Mouse (Mus musculus): ENCODE measurements at regions not wholly inside any gene's neighbourhood (a gene's known extent, or its start where the extent isn't known, plus 50 kb on each side); places are given as distances from the start of the nearest gene placed in this dataset.

GRCm38 (mm10) chr14:24748497-24748862 is 261.6 kb downstream of the Rps24 start:
- H3K4me3 ChIP-seq (ENCODE audit: control insufficient read depth in 1 of 2, insufficient read depth in 1 of 2, low read depth in 2 of 2, low read length in 2 of 2): no peak overlapping the region
- H3K36me3 ChIP-seq (ENCODE audit: control insufficient read depth in 1 of 2, insufficient read depth in 2 of 2, low read length in 2 of 2): no peaks in the 10 kb centered on the region
- TF ChIP-seq ELF1 (IDR thresholded peaks at IDR 0.05; ENCODE audit: low read depth, low read length) (no peak), BHLHE40 (IDR thresholded peaks at IDR 0.05; ENCODE audit: borderline replicate concordance, low read depth, low read length) (no peak), MYB (IDR thresholded peaks at IDR 0.05; ENCODE audit: low read depth, low read length) (no peak), MYC (IDR thresholded peaks at IDR 0.05; ENCODE audit: low read depth, low read length) (no peak), CHD1 (IDR thresholded peaks at IDR 0.05; ENCODE audit: low read depth, low read length) (no peak), HCFC1 (IDR thresholded peaks at IDR 0.05; ENCODE audit: low read depth, low read length) (no peak), CHD2 (IDR thresholded peaks at IDR 0.05; ENCODE audit: low read length) (no peak), EP300 (IDR thresholded peaks at IDR 0.05; ENCODE audit: low read depth in 1 of 2, low read length in 2 of 2) (no peak), ETS1 (IDR thresholded peaks at IDR 0.05; ENCODE audit: low read depth, low read length) (no peak), ZC3H11A (IDR thresholded peaks at IDR 0.05; ENCODE audit: low read depth, low read length) (no peak), SIN3A (IDR thresholded peaks at IDR 0.05; ENCODE audit: low read length) (no peak), TBP (IDR thresholded peaks at IDR 0.05; ENCODE audit: low read depth, low read length) (no peak), MXI1 (IDR thresholded peaks at IDR 0.05; ENCODE audit: low read depth, low read length) (no peak), POLR2AphosphoS2 (IDR thresholded peaks at IDR 0.05; ENCODE audit: low read length) (no peak), MAX (IDR thresholded peaks at IDR 0.05; ENCODE audit: low read length) (no peak), NELFE (IDR thresholded peaks at IDR 0.05; ENCODE audit: low read depth, low read length) (no peak), USF2 (IDR thresholded peaks at IDR 0.05; ENCODE audit: borderline replicate concordance in 1 of 2, insufficient read depth in 1 of 2, low read depth in 1 of 2, low read length in 2 of 2) (no peak)
- DNase-seq (ENCODE audit: low read depth, low spot score): no peak
- H3K79me2 ChIP-seq (ENCODE audit: control insufficient read depth, insufficient read depth, low read length, poor library complexity): no peaks in the 10 kb centered on the region
- no peak overlapping the region for H3K27ac ChIP-seq (ENCODE audit: control insufficient read depth, low read depth, low read length)
- H3K9ac ChIP-seq (ENCODE audit: control insufficient read depth, low read depth, low read length, poor library complexity, severe bottlenecking): no peak overlapping the region
- no peaks in the 10 kb centered on the region for H3K9me3 ChIP-seq (replicated peaks; ENCODE audit: insufficient read depth, low read length)
- no peaks in the 10 kb centered on the region for H3K4me1 ChIP-seq (ENCODE audit: control insufficient read depth in 1 of 2, insufficient read depth in 2 of 2, low read length in 2 of 2)
- H3K27me3 ChIP-seq (ENCODE audit: control insufficient read depth in 1 of 2, insufficient read depth in 2 of 2, low read length in 2 of 2): no peaks in the 10 kb centered on the region

GRCm38 (mm10) chr14:24749313-24749712 is 262.4 kb downstream of the Rps24 start:
- Histone ChIP-seq H3K9me3 (replicated peaks; ENCODE audit: insufficient read depth, low read length) (no peaks in the 10 kb centered on the region), H3K4me3 (ENCODE audit: control insufficient read depth in 1 of 2, insufficient read depth in 1 of 2, low read depth in 2 of 2, low read length in 2 of 2) (no peak overlapping the region), H3K9ac (ENCODE audit: control insufficient read depth, low read depth, low read length, poor library complexity, severe bottlenecking) (no peak overlapping the region), H3K79me2 (ENCODE audit: control insufficient read depth, insufficient read depth, low read length, poor library complexity) (no peaks in the 10 kb centered on the region), H3K27me3 (ENCODE audit: control insufficient read depth in 1 of 2, insufficient read depth in 2 of 2, low read length in 2 of 2) (no peaks in the 10 kb centered on the region), H3K36me3 (ENCODE audit: control insufficient read depth in 1 of 2, insufficient read depth in 2 of 2, low read length in 2 of 2) (no peaks in the 10 kb centered on the region), H3K27ac (ENCODE audit: control insufficient read depth, low read depth, low read length) (no peak overlapping the region), H3K4me1 (ENCODE audit: control insufficient read depth in 1 of 2, insufficient read depth in 2 of 2, low read length in 2 of 2) (no peaks in the 10 kb centered on the region)
- no peak for DNase-seq (ENCODE audit: low read depth, low spot score)
- no peak for TF ChIP-seq RCOR1 (IDR thresholded peaks at IDR 0.05; ENCODE audit: low read depth, low read length)
- no peak for TF ChIP-seq MYB (IDR thresholded peaks at IDR 0.05; ENCODE audit: low read depth, low read length)
- TF ChIP-seq ZC3H11A (IDR thresholded peaks at IDR 0.05; ENCODE audit: low read depth, low read length): no peak
- TF ChIP-seq KAT2A (conservative IDR thresholded peaks at IDR 0.05; ENCODE audit: low read depth, low read length): no peak
- TF ChIP-seq USF2 (IDR thresholded peaks at IDR 0.05; ENCODE audit: borderline replicate concordance in 1 of 2, insufficient read depth in 1 of 2, low read depth in 1 of 2, low read length in 2 of 2): no peak
- no peak for TF ChIP-seq MEF2A (IDR thresholded peaks at IDR 0.05; ENCODE audit: extremely low read depth, insufficient replicate concordance, low read depth, low read length, poor library complexity, severe bottlenecking)
- TF ChIP-seq CTCF (IDR thresholded peaks at IDR 0.05 in 2 of 3, conservative IDR thresholded peaks at IDR 0.05 in 1 of 3; ENCODE audit: control insufficient read depth in 1 of 3, insufficient read depth in 1 of 3, low read depth in 2 of 3, low read length in 3 of 3, poor library complexity in 1 of 3, severe bottlenecking in 1 of 3): no peak
- no peak for TF ChIP-seq MXI1 (IDR thresholded peaks at IDR 0.05; ENCODE audit: low read depth, low read length)
- TF ChIP-seq TCF12 (IDR thresholded peaks at IDR 0.05; ENCODE audit: low read depth, low read length): no peak
- no peak for TF ChIP-seq JUND (IDR thresholded peaks at IDR 0.05; ENCODE audit: low read depth, low read length)
- TF ChIP-seq NELFE (IDR thresholded peaks at IDR 0.05; ENCODE audit: low read depth, low read length): no peak
- TF ChIP-seq ETS1 (IDR thresholded peaks at IDR 0.05; ENCODE audit: low read depth, low read length): no peak
- TF ChIP-seq TAL1 (IDR thresholded peaks at IDR 0.05; ENCODE audit: low read length): no peak
- TF ChIP-seq USF1 (IDR thresholded peaks at IDR 0.05; ENCODE audit: low read depth, low read length): no peak
- no peak for TF ChIP-seq POLR2AphosphoS2 (IDR thresholded peaks at IDR 0.05; ENCODE audit: low read length)
- no peak for TF ChIP-seq GATA1 (IDR thresholded peaks at IDR 0.05; ENCODE audit: low read depth, low read length)
- no peak for TF ChIP-seq E2F4 (IDR thresholded peaks at IDR 0.05; ENCODE audit: borderline replicate concordance, low read depth, low read length)
- TF ChIP-seq POLR2A (IDR thresholded peaks at IDR 0.05; ENCODE audit: control insufficient read depth in 1 of 2, insufficient read depth in 1 of 2, low read depth in 1 of 2, low read length in 2 of 2, poor library complexity in 1 of 2): no peak
